Mouse (Mus musculus) macrophage (primary cell): ENCODE measurements at regions not wholly inside any gene's neighbourhood (a gene's known extent, or its start where the extent isn't known, plus 50 kb on each side); places are given as distances from the start of the nearest gene placed in this dataset.

Experiments used
- H3K27ac ChIP-seq: fragments of 350-480 bp; formaldehyde crosslinking; 2 replicates; pipeline ENCODE4 v1.9.0; 2021
- H3K36me3 ChIP-seq: fragments of 350-480 bp; formaldehyde crosslinking; 2 replicates; pipeline ENCODE4 v1.9.0; 2021; ENCODE audit errors: inconsistent target
- H3K4me3 ChIP-seq: fragments of 350-480 bp; formaldehyde crosslinking; 2 replicates; pipeline ENCODE4 v1.9.0; 2021; ENCODE audit errors: inconsistent target
- H3K79me2 ChIP-seq: fragments of 350-480 bp; formaldehyde crosslinking; 2 replicates; pipeline ENCODE4 v1.9.0; 2021; ENCODE audit errors: inconsistent target
- WGBS: methylation state at CpG from one replicate; pipeline ENCODE4 v1.1.7; 2026; ENCODE audit warnings: inconsistent platforms; ENCODE audit not compliant: missing documents; 5-methylcytosine and 5-hydroxymethylcytosine counted together

DNA sequence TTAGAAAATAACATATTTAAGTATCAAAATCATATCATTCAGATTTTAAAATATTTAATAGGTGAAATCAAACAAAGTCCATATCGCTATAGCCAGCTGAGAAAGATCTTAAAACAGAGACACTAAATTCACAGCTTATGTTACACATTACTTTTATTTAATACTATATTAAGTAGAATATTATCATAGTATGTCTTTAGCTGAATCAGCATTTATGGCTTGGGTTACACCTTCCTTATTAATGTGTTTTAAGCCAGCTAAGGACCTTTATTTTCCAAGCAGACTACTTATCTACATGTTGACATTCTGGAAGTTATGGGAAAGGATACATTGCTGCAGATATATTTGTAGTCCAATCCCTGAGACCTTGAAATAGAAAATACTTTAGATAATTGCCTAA, 684.9 kb upstream of the Adgrl4 start:
- Histone ChIP-seq H3K27ac (no peak overlapping the region), H3K79me2 (no peaks in the 10 kb centered on the region), H3K4me3 (no peak overlapping the region), H3K36me3 (no peaks in the 10 kb centered on the region)
- WGBS = 90% methylated on average over 1 of the region's 1 CpGs

DNA sequence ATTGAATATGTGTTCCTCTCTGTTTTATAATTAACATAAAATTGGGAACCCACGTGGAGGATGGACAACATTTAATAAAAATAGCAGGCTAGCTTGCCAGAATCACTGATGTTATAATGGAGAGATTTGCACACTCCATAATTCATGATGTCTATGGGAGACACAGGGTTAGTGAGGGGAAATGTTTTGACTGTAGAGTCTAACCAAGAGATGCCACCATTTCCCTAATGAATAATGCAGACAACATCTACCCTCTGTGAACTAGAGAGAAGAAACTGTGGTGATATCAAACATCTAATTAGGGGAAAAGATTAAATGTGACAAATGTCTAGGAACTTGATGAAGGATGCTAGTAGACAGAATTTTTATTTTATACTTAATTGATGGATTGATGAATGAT, 677.8 kb upstream of the Adgrl4 start:
- WGBS = 64% methylated on average over 1 of the region's 1 CpGs
- Histone ChIP-seq H3K4me3 (no peak overlapping the region), H3K36me3 (no peaks in the 10 kb centered on the region), H3K27ac (no peak overlapping the region), H3K79me2 (no peaks in the 10 kb centered on the region)

DNA sequence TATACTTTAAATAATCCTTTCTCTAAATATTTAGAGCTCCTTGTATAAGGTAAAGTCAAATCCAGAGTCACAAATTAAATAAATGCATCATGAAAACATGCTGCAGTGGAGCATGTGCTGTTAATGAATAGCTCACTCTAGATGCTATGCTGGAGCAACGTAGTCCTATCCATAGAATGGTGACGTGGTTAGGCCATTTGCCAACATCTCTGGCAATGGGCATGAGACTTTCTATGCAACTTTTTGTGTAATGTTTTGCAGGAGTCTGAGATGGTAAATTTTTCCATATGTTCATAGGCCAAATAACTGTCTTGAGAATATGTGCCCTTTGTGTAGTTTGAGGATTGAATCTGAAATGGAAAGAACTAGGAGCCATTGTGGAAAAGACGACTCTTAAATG, 653.1 kb upstream of the Adgrl4 start:
- Histone ChIP-seq H3K27ac (no peak overlapping the region), H3K79me2 (no peaks in the 10 kb centered on the region), H3K4me3 (no peak overlapping the region), H3K36me3 (no peaks in the 10 kb centered on the region)
- 86% methylated on average over 3 of the region's 3 CpGs for WGBS

DNA sequence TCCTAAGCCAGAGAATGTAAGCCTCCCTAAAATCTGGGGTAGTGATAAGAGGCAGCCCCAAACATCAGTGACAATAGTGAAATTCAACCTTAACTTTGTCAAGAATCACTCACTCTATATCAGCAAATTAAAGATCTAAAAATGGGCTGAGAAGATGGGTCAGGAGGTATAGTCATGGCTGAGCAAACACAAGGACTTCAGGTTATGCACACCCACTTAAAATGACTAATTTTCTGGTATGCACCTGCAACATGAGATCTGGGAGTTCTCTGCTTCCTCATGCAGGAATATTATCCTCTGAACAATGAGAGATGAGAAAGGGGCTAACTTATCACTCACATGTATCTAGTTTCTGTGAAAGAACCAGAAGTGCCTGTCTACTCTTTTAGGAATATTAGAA, 619.9 kb upstream of the Adgrl4 start:
- H3K4me3 ChIP-seq = no peak overlapping the region
- H3K27ac ChIP-seq = no peak overlapping the region
- H3K36me3 ChIP-seq = no peaks in the 10 kb centered on the region
- no peaks in the 10 kb centered on the region for H3K79me2 ChIP-seq

DNA sequence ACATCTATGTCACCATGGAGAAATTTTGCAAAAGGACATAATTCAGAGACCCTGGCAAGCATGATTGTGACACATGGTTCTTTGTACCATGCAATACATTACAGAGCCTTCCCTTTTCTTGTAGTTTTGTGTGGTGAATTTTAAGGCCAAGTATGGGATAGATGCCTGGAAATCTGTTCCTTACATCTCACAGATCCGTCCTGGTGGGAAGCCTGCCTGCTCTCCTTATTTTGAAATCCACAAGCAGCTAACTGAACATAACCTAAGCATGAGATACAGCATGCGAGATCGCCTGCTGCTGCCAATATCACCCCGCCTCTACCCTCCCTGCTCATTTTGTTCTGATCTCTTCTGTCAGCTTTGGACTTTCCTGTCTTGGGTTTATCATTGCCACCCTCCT, 618.3 kb upstream of the Adgrl4 start:
- Histone ChIP-seq H3K79me2 (no peaks in the 10 kb centered on the region), H3K4me3 (no peak overlapping the region), H3K36me3 (no peaks in the 10 kb centered on the region), H3K27ac (no peak overlapping the region)
- 83% methylated on average over 4 of the region's 4 CpGs for WGBS

DNA sequence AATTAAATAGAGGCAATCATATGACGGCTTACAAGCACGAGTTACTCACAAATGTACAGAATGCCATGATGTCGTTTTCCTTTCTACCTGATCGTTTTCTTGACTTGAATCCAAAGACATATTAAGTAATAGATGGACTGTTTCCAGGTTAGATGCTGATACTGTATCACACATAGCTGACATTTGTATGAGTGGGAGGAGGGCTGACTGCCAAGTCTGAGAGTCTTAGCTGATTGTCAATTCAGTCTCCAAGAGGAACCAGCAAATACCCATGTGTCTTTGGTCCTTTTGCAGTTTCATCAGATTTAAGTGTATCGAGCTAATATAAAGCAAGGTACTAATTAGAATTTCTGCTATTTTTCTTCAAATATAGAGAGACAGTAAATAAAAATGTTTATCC, 617.6 kb upstream of the Adgrl4 start:
- Histone ChIP-seq H3K4me3 (no peak overlapping the region), H3K79me2 (no peaks in the 10 kb centered on the region), H3K36me3 (no peaks in the 10 kb centered on the region), H3K27ac (no peak overlapping the region)
- 90% methylated on average over 5 of the region's 5 CpGs for WGBS

DNA sequence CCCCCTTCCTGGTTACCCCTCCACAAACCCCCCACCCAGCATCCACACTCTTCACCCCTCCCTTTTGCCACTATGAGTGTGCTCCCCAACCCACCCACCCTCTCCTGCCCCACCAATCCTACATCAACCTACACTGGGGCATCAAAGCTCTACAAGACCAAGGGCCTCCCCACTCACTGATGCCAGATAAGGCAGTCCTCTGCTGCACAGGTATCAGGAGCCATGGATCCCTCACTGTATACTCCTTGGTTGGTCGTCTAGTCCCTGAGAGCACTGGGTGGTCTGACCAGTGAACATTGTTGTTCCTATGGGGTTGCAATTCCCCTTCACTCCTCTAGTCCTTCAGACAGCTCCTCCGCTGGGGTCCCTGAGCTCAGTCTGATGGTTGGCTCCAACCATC, 591.7 kb upstream of the Adgrl4 start:
- 89% methylated on average over 2 of the region's 2 CpGs for WGBS
- no peak overlapping the region for H3K27ac ChIP-seq
- H3K79me2 ChIP-seq = no peaks in the 10 kb centered on the region
- no peak overlapping the region for H3K4me3 ChIP-seq
- no peaks in the 10 kb centered on the region for H3K36me3 ChIP-seq

DNA sequence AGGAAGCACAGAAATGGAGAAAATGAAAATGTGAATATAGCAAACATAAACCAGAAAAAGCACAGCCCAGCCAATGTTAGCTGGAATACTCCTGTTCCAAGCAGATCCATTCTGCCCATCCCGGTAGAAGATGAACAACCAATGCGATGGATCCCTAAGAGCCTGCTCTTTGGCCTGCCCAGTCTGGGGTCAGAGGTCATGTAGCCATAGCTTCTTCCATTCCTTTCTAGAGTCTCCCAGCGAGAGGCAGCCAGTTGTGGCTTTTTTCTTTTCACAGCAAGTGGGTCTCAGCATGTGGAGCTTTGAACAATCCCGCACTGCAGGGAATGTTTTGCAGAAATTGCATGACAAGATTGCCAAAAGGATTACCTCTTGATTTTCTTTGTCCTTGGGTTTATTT, 585.6 kb upstream of the Adgrl4 start:
- WGBS = 82% methylated on average over 4 of the region's 4 CpGs
- no peak overlapping the region for H3K4me3 ChIP-seq
- no peak overlapping the region for H3K27ac ChIP-seq
- no peaks in the 10 kb centered on the region for H3K79me2 ChIP-seq
- no peaks in the 10 kb centered on the region for H3K36me3 ChIP-seq

DNA sequence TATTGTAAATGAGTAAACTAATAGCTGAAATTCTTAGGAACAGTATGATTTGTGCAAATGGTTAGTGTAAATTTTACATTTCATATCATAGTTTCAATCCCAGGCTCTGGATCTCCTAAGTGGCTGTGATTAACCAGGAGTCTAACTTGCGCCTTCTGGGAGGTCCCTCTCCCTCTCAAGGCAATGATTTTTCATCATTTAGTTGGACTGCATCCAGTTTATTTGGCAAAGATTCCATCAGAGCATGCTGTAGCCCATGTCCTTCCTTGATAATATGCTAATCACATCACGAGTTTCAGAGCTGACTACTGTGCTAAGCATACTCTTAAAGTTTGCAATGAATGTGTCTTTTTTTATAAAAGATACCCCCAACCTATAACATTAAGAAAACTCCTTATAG, 541.0 kb upstream of the Adgrl4 start:
- Histone ChIP-seq H3K4me3 (no peak overlapping the region), H3K36me3 (no peaks in the 10 kb centered on the region), H3K27ac (no peak overlapping the region), H3K79me2 (no peaks in the 10 kb centered on the region)
- 82% methylated on average over 2 of the region's 2 CpGs for WGBS

DNA sequence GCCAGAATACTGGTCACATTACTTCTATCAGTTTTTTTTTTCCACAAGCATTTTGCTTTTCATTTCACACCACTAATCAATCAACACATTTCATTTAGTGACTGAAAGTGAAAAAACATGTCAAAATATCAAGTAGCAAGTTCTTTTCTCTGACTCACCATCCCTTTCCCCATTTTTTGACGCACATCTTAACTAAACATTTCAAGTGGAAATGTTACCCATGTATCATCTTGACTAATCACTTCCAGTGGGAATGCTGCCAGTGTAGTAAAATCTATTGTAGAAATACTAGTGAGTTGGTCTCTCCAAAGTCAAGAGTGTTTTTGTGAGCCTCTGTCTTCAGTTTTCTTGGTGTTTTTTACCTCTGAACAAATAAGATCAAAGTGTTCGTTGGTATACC, 527.6 kb upstream of the Adgrl4 start:
- Histone ChIP-seq H3K27ac (no peak overlapping the region), H3K4me3 (no peak overlapping the region), H3K36me3 (no peaks in the 10 kb centered on the region), H3K79me2 (no peaks in the 10 kb centered on the region)
- 80% methylated on average over 2 of the region's 2 CpGs for WGBS

DNA sequence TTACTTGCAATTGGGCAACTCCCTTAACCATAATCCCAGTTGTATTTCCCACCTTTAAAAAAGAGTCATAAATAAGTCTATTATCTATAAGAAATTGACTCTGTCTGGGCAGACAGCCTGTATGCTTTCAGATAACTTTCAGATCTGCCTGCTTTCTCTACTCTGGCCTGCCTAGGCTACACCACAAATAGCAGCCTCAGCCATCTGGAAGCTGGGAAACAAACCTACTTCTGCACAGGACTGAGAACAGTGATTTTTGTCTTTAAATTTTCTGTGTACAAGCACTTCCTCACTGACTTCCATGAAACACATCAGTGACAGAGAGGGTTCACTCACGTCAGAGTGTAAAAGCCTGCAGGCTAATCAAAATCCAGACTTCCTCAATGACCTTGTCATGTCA, 482.8 kb upstream of the Adgrl4 start:
- Histone ChIP-seq H3K4me3 (no peak overlapping the region), H3K36me3 (no peaks in the 10 kb centered on the region), H3K27ac (no peak overlapping the region), H3K79me2 (no peaks in the 10 kb centered on the region)
- 85% methylated on average over 1 of the region's 1 CpGs for WGBS

DNA sequence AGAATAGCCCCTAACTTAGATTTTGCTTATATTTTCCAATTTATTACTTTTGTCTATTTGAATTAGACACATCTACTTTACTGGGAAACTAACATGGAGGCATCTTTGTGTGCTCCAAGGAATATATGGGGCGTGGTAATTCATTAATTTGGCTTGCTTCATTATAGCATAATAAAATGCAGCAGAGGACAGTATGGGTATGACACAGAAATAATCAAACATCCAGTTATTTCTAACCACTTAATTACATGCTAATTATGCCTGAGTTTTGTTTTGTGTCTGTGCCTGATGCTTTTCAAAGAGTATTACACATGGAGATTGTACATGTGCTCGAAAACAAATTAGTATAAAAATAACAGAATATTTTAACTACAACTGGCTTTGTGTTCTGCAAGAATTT, 438.0 kb upstream of the Adgrl4 start:
- 89% methylated on average over 2 of the region's 2 CpGs for WGBS
- Histone ChIP-seq H3K27ac (no peak overlapping the region), H3K36me3 (no peaks in the 10 kb centered on the region), H3K4me3 (no peak overlapping the region), H3K79me2 (no peaks in the 10 kb centered on the region)

DNA sequence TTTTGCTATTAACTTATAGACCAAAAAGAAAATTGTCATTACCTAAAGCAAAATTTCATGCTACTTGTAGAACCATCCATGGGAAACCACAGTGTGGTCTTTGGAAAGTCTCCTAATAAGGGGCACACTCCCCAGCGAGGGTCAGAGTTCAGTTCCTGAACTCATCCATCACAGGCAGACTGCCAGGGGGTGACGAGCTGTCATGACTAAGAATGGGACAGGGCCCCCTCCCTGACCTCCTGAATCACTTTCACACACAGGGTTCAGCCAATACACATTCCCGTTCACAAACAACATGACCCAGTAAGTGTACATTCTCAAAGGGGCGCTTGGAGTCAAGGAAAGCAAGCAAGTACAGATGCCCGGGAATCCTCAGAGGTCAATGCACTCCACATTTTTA, 437.5 kb upstream of the Adgrl4 start:
- Histone ChIP-seq H3K36me3 (no peaks in the 10 kb centered on the region), H3K4me3 (no peak overlapping the region), H3K27ac (no peak overlapping the region), H3K79me2 (no peaks in the 10 kb centered on the region)
- WGBS = 59% methylated on average over 5 of the region's 5 CpGs

DNA sequence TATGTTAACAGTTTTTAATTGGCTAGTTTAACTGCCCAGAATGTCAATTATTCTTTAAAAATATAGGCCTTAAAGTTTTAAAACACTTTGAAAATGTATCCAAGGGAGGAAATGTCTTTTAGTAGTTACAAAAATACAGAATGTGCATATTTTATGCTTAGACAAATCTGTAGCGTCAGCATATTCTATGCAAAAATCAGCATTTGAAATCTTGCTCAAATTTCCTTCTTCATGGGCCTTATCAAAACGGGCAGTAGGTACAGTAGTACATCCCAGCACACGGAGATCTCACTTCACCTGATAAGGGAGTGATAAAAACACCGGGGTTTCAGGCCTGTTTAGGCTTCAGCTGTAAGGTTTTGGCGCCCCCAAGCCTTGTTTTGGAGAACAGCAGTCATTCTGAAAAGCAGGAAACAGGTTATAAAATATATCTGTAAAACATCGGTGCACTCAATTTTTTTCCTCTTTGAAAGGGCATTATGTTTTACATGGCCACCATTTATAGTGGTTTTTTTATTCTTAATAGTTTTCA, 435.7 kb upstream of the Adgrl4 start:
- WGBS = 14% methylated on average over 6 of the region's 6 CpGs
- Histone ChIP-seq H3K4me3 (no peak overlapping the region), H3K36me3 (no peaks in the 10 kb centered on the region), H3K79me2 (no peaks in the 10 kb centered on the region), H3K27ac (no peak overlapping the region)

DNA sequence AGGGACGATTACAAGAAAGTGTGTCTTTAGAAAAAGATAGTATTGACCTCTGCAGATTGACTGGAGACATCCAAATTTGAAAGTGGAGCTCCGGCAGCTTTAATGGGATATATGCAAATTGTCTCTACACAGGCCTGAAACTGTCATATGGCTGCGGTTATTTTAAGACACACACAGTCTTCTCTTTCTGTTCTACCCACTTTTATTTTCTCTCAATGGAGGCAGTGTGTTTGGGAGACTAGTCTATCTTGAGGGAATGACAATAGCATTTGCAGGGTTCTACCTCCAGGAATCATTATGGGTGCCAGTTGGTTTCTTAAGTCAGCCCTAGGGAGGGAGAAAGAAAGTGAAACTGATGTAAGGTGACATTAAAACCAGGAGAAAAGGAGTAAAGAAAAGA, 434.2 kb upstream of the Adgrl4 start:
- Histone ChIP-seq H3K4me3 (no peak overlapping the region), H3K79me2 (no peaks in the 10 kb centered on the region), H3K27ac (no peak overlapping the region), H3K36me3 (no peaks in the 10 kb centered on the region)
- WGBS = 81% methylated on average over 3 of the region's 3 CpGs

DNA sequence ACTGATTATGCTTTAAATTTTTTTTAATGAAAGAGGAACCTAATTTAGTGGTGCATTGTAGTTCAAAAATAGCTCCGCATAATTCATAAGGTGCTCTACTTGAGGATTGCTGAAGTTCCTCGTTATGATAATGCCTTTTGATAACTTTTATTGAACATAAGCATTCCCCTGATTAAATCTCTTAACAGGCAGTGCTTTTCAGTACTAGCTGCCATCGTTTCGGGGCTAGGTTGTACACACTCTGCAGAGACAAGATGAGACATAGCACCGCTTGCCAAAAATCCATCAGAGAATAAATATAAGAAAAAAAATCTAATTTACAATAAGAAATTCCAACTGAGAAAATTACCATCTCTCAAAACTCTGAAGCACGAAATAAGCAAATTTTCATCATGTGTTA, 433.7 kb upstream of the Adgrl4 start:
- Histone ChIP-seq H3K4me3 (no peak overlapping the region), H3K36me3 (no peaks in the 10 kb centered on the region), H3K79me2 (no peaks in the 10 kb centered on the region), H3K27ac (no peak overlapping the region)
- WGBS = 67% methylated on average over 6 of the region's 6 CpGs
